Mouse (Mus musculus) heart, postnatal 4 days (tissue): ENCODE results near the gene Efcab1. TPM values are rescaled to one million over a fixed set of nuclear protein-coding genes. Genes with fewer than 3 reads are reported as not detected.
A peak's percentile ranks its signal among the peaks of the same experiment; 100 is the strongest.
"Not testable (repeated sequence)": the region's sequence is repeated elsewhere in the genome, so short reads cannot be mapped to it uniquely, and the experiment has no call there.

Source experiments
- DNase-seq: peaks from one replicate; pipeline ENCODE4 v3.0.0; 2021
- total RNA-seq, 2 experiments: library from RNA; stranded (reverse); gene quantifications; 2 replicates each; pipeline ENCODE4 v1.2.3; 2021

The Efcab1 gene
- total RNA-seq: under 1 TPM in 1 of 2 experiments, not detected in 1; 0.12 TPM

GRCm38 (mm10) chr16:14906393-14907100 lies at the start of gene Efcab1:
Efcab1 (plus strand) TSS chr16:14906606.
- DNase-seq: no peak

GRCm38 (mm10) chr16:14859443-14859842 lies 47.0 kb upstream of the Efcab1 start:
- no peak for DNase-seq

GRCm38 (mm10) chr16:14884916-14885315 lies 21.5 kb upstream of the Efcab1 start:
- DNase-seq: no peak

GRCm38 (mm10) chr16:14885372-14885771 lies 21.0 kb upstream of the Efcab1 start:
- no peak for DNase-seq

- no peak for DNase-seq
Measured at GRCm38 (mm10) chr16:14892492-14892891, 13.9 kb upstream of the Efcab1 start.

GRCm38 (mm10) chr16:14893864-14894263 lies 12.5 kb upstream of the Efcab1 start:
- DNase-seq: no peak

- DNase-seq: no peak
Measured at GRCm38 (mm10) chr16:14894713-14895112, 11.7 kb upstream of the Efcab1 start.

- no peak for DNase-seq
Measured at GRCm38 (mm10) chr16:14895543-14895942, 10.9 kb upstream of the Efcab1 start.

- not testable (repeated sequence) for DNase-seq
Measured at GRCm38 (mm10) chr16:14930711-14931110, 24.3 kb downstream of the Efcab1 start.

- peak; percentile 61 for DNase-seq
Measured at GRCm38 (mm10) chr16:14936478-14937166, 30.2 kb downstream of the Efcab1 start.

GRCm38 (mm10) chr16:14939552-14939951 lies 33.1 kb downstream of the Efcab1 start:
- no peak for DNase-seq

- DNase-seq: peak; percentile 53
Measured at GRCm38 (mm10) chr16:14939994-14940715, 33.7 kb downstream of the Efcab1 start.

- DNase-seq: peak; percentile 27
Measured at GRCm38 (mm10) chr16:14940898-14941297, 34.5 kb downstream of the Efcab1 start.

GRCm38 (mm10) chr16:14943530-14943929 lies 37.1 kb downstream of the Efcab1 start:
- DNase-seq: no peak

GRCm38 (mm10) chr16:14947561-14947960 lies 41.2 kb downstream of the Efcab1 start:
- DNase-seq: not testable (repeated sequence)

GRCm38 (mm10) chr16:14951894-14952293 lies 45.5 kb downstream of the Efcab1 start:
- DNase-seq: no peak

GRCm38 (mm10) chr16:14959743-14960142 lies 53.3 kb downstream of the Efcab1 start:
- no peak for DNase-seq

- no peak for DNase-seq
Measured at GRCm38 (mm10) chr16:14973696-14974095, 67.3 kb downstream of the Efcab1 start.

- DNase-seq: no peak
Measured at GRCm38 (mm10) chr16:14979228-14979627, 72.8 kb downstream of the Efcab1 start.

GRCm38 (mm10) chr16:14989614-14990268 lies 83.3 kb downstream of the Efcab1 start:
- DNase-seq: peak; percentile 6

GRCm38 (mm10) chr16:14991001-14991400 lies 84.6 kb downstream of the Efcab1 start:
- DNase-seq: no peak

GRCm38 (mm10) chr16:14992461-14993107 lies 86.2 kb downstream of the Efcab1 start:
- DNase-seq: peak; percentile 30
